Mouse (Mus musculus): ENCODE data around the gene Bcar3. TPM values are rescaled to one million over a fixed set of nuclear protein-coding genes. Genes with fewer than 3 reads are reported as not detected.
A peak's percentile ranks its signal among the peaks of the same experiment; 100 is the strongest.

The Bcar3 gene
- polyA plus RNA-seq, 1 experiment from 2014 or later = 4.8 TPM

GRCm38 (mm10) chr3:122316621-122317020 lies 22.7 kb downstream of the Bcar3 start:
- peak overlapping the region; percentile 45; the same call in 1 of the 2 replicates for H3K9ac ChIP-seq
- peak overlapping the region; percentile 17 for H3K4me3 ChIP-seq
- no peak; the same call in 1 of the 2 replicates for ATAC-seq (ENCODE audit: extremely low read depth, insufficient number of reproducible peaks, low FRiP score, low TSS enrichment)
- no peaks in the 10 kb centered on the region for H3K9me3 ChIP-seq
- peaks cover 85% of the 10 kb centered on the region for H3K27me3 ChIP-seq (replicated peaks)
- 11% methylated on average over 11 of the region's 11 CpGs for WGBS
- peak overlapping the region; percentile 59 for H3K4me2 ChIP-seq
- no peaks in the 10 kb centered on the region for H3K36me3 ChIP-seq
- peaks cover 24% of the 10 kb centered on the region for H3K4me1 ChIP-seq
- H3K27ac ChIP-seq (replicated peaks) = no peak overlapping the region

- no peaks in the 10 kb centered on the region for H3K9me3 ChIP-seq
- peaks cover 24% of the 10 kb centered on the region for H3K4me1 ChIP-seq
- H3K27ac ChIP-seq (replicated peaks) = no peak overlapping the region
- H3K27me3 ChIP-seq (replicated peaks) = peaks cover 89% of the 10 kb centered on the region
- H3K4me3 ChIP-seq = no peak overlapping the region
- no peaks in the 10 kb centered on the region for H3K36me3 ChIP-seq
- WGBS = 78% methylated on average over 6 of the region's 6 CpGs
- ATAC-seq (ENCODE audit: extremely low read depth, insufficient number of reproducible peaks, low FRiP score, low TSS enrichment) = no peak
- no peak overlapping the region for H3K9ac ChIP-seq
- no peak overlapping the region for H3K4me2 ChIP-seq
Measured at GRCm38 (mm10) chr3:122317339-122317738, 23.4 kb downstream of the Bcar3 start.

GRCm38 (mm10) chr3:122322226-122322625 lies 28.3 kb downstream of the Bcar3 start:
- Histone ChIP-seq H3K9me3 (no peaks in the 10 kb centered on the region), H3K4me1 (peaks cover 4% of the 10 kb centered on the region), H3K36me3 (no peaks in the 10 kb centered on the region), H3K4me2 (no peak overlapping the region), H3K9ac (no peak overlapping the region), H3K27ac (replicated peaks) (no peak overlapping the region), H3K4me3 (no peak overlapping the region), H3K27me3 (replicated peaks) (peaks cover 94% of the 10 kb centered on the region)
- no peak for ATAC-seq (ENCODE audit: extremely low read depth, insufficient number of reproducible peaks, low FRiP score, low TSS enrichment)
- WGBS = 76% methylated on average over 9 of the region's 9 CpGs

- Histone ChIP-seq H3K9ac (no peak overlapping the region), H3K9me3 (no peaks in the 10 kb centered on the region), H3K36me3 (no peaks in the 10 kb centered on the region), H3K27me3 (replicated peaks) (peaks cover 88% of the 10 kb centered on the region), H3K4me3 (no peak overlapping the region), H3K27ac (replicated peaks) (no peak overlapping the region), H3K4me1 (no peaks in the 10 kb centered on the region), H3K4me2 (no peak overlapping the region)
- ATAC-seq (ENCODE audit: extremely low read depth, insufficient number of reproducible peaks, low FRiP score, low TSS enrichment) = no peak
- WGBS = 74% methylated on average over 6 of the region's 6 CpGs
Measured at GRCm38 (mm10) chr3:122323841-122324240, 29.9 kb downstream of the Bcar3 start.

GRCm38 (mm10) chr3:122324528-122324927 lies 30.6 kb downstream of the Bcar3 start:
- no peak overlapping the region for H3K27ac ChIP-seq (replicated peaks)
- H3K4me3 ChIP-seq = no peak overlapping the region
- 90% methylated on average over 3 of the region's 3 CpGs for WGBS
- no peak overlapping the region for H3K9ac ChIP-seq
- H3K4me2 ChIP-seq = no peak overlapping the region
- no peaks in the 10 kb centered on the region for H3K4me1 ChIP-seq
- H3K27me3 ChIP-seq (replicated peaks) = peaks cover 88% of the 10 kb centered on the region
- no peaks in the 10 kb centered on the region for H3K9me3 ChIP-seq
- no peaks in the 10 kb centered on the region for H3K36me3 ChIP-seq
- ATAC-seq (ENCODE audit: extremely low read depth, insufficient number of reproducible peaks, low FRiP score, low TSS enrichment) = no peak

- Histone ChIP-seq H3K9ac (no peak overlapping the region), H3K9me3 (no peaks in the 10 kb centered on the region), H3K27ac (replicated peaks) (no peak overlapping the region), H3K4me3 (no peak overlapping the region), H3K4me2 (no peak overlapping the region), H3K27me3 (replicated peaks) (peaks cover 83% of the 10 kb centered on the region), H3K4me1 (peaks cover 13% of the 10 kb centered on the region; the same call in 1 of the 2 replicates), H3K36me3 (no peaks in the 10 kb centered on the region)
- 46% methylated on average over 12 of the region's 12 CpGs for WGBS
- no peak for ATAC-seq (ENCODE audit: extremely low read depth, insufficient number of reproducible peaks, low FRiP score, low TSS enrichment)
Measured at GRCm38 (mm10) chr3:122330484-122330883, 36.5 kb downstream of the Bcar3 start.

- WGBS = 58% methylated on average over 4 of the region's 4 CpGs
- H3K9me3 ChIP-seq = no peaks in the 10 kb centered on the region
- no peak overlapping the region for H3K27ac ChIP-seq (replicated peaks)
- H3K4me1 ChIP-seq = peaks cover 13% of the 10 kb centered on the region; the same call in 1 of the 2 replicates
- no peak for ATAC-seq (ENCODE audit: extremely low read depth, insufficient number of reproducible peaks, low FRiP score, low TSS enrichment)
- H3K4me3 ChIP-seq = no peak overlapping the region
- peaks cover 83% of the 10 kb centered on the region for H3K27me3 ChIP-seq (replicated peaks)
- no peak overlapping the region for H3K9ac ChIP-seq
- no peaks in the 10 kb centered on the region for H3K36me3 ChIP-seq
- H3K4me2 ChIP-seq = no peak overlapping the region
Measured at GRCm38 (mm10) chr3:122333493-122333892, 39.6 kb downstream of the Bcar3 start.

GRCm38 (mm10) chr3:122333902-122334301 lies 40.0 kb downstream of the Bcar3 start:
- no peak for ATAC-seq (ENCODE audit: extremely low read depth, insufficient number of reproducible peaks, low FRiP score, low TSS enrichment)
- Histone ChIP-seq H3K27ac (replicated peaks) (no peak overlapping the region), H3K27me3 (replicated peaks) (peaks cover 86% of the 10 kb centered on the region), H3K36me3 (no peaks in the 10 kb centered on the region), H3K9ac (no peak overlapping the region), H3K9me3 (no peaks in the 10 kb centered on the region), H3K4me2 (no peak overlapping the region), H3K4me3 (no peak overlapping the region), H3K4me1 (peaks cover 13% of the 10 kb centered on the region; the same call in 1 of the 2 replicates)
- 56% methylated on average over 7 of the region's 7 CpGs for WGBS

- H3K36me3 ChIP-seq = no peaks in the 10 kb centered on the region
- 39% methylated on average over 7 of the region's 7 CpGs for WGBS
- peaks cover 84% of the 10 kb centered on the region for H3K27me3 ChIP-seq (replicated peaks)
- no peak overlapping the region for H3K4me3 ChIP-seq
- no peak overlapping the region for H3K27ac ChIP-seq (replicated peaks)
- ATAC-seq (ENCODE audit: extremely low read depth, insufficient number of reproducible peaks, low FRiP score, low TSS enrichment) = no peak
- no peaks in the 10 kb centered on the region for H3K9me3 ChIP-seq
- H3K4me2 ChIP-seq = no peak overlapping the region
- no peak overlapping the region for H3K9ac ChIP-seq
- H3K4me1 ChIP-seq = peaks cover 13% of the 10 kb centered on the region; the same call in 1 of the 2 replicates
Measured at GRCm38 (mm10) chr3:122334375-122334774, 40.4 kb downstream of the Bcar3 start.

- Histone ChIP-seq H3K27ac (replicated peaks) (no peak overlapping the region), H3K9ac (no peak overlapping the region), H3K9me3 (no peaks in the 10 kb centered on the region), H3K4me3 (no peak overlapping the region), H3K4me2 (no peak overlapping the region), H3K36me3 (no peaks in the 10 kb centered on the region), H3K4me1 (peaks cover 18% of the 10 kb centered on the region; the same call in 1 of the 2 replicates), H3K27me3 (replicated peaks) (peaks cover 68% of the 10 kb centered on the region)
- no peak for ATAC-seq (ENCODE audit: extremely low read depth, insufficient number of reproducible peaks, low FRiP score, low TSS enrichment)
- WGBS = 77% methylated on average over 4 of the region's 4 CpGs
Measured at GRCm38 (mm10) chr3:122336030-122336429, 42.1 kb downstream of the Bcar3 start.

- Histone ChIP-seq H3K4me3 (no peak overlapping the region), H3K9me3 (no peaks in the 10 kb centered on the region), H3K27me3 (replicated peaks) (peaks cover 66% of the 10 kb centered on the region), H3K4me1 (peaks cover 17% of the 10 kb centered on the region; the same call in 1 of the 2 replicates), H3K27ac (replicated peaks) (no peak overlapping the region), H3K36me3 (no peaks in the 10 kb centered on the region), H3K4me2 (no peak overlapping the region), H3K9ac (no peak overlapping the region)
- ATAC-seq (ENCODE audit: extremely low read depth, insufficient number of reproducible peaks, low FRiP score, low TSS enrichment) = no peak
- 54% methylated on average over 5 of the region's 5 CpGs for WGBS
Measured at GRCm38 (mm10) chr3:122337992-122338391, 44.1 kb downstream of the Bcar3 start.

GRCm38 (mm10) chr3:122338897-122339296 lies 45.0 kb downstream of the Bcar3 start:
- H3K9ac ChIP-seq = no peak overlapping the region
- ATAC-seq (ENCODE audit: extremely low read depth, insufficient number of reproducible peaks, low FRiP score, low TSS enrichment) = no peak
- 90% methylated on average over 7 of the region's 7 CpGs for WGBS
- H3K4me3 ChIP-seq = no peak overlapping the region
- H3K27me3 ChIP-seq (replicated peaks) = peaks cover 62% of the 10 kb centered on the region
- H3K4me1 ChIP-seq = peaks cover 11% of the 10 kb centered on the region; the same call in 1 of the 2 replicates
- H3K36me3 ChIP-seq = no peaks in the 10 kb centered on the region
- no peak overlapping the region for H3K4me2 ChIP-seq
- H3K9me3 ChIP-seq = no peaks in the 10 kb centered on the region
- no peak overlapping the region for H3K27ac ChIP-seq (replicated peaks)
